Mouse (Mus musculus) gastrocnemius, adult 18-20 months (tissue): ENCODE measurements around the gene Gprc5a. TPM values are rescaled to one million over a fixed set of nuclear protein-coding genes. Genes with fewer than 3 reads are reported as not detected.

Experiments
- DNase-seq: peaks from one replicate; pipeline ENCODE4 v3.0.0; 2021; ENCODE audit warnings: low spot score
- total RNA-seq, 2 experiments: library from RNA; stranded (reverse); gene quantifications; 2 replicates each; pipeline ENCODE4 v1.2.3; 2021

The Gprc5a gene
- total RNA-seq, 2 experiments from 2014 or later, result 0.96 to 1.6 TPM

DNA sequence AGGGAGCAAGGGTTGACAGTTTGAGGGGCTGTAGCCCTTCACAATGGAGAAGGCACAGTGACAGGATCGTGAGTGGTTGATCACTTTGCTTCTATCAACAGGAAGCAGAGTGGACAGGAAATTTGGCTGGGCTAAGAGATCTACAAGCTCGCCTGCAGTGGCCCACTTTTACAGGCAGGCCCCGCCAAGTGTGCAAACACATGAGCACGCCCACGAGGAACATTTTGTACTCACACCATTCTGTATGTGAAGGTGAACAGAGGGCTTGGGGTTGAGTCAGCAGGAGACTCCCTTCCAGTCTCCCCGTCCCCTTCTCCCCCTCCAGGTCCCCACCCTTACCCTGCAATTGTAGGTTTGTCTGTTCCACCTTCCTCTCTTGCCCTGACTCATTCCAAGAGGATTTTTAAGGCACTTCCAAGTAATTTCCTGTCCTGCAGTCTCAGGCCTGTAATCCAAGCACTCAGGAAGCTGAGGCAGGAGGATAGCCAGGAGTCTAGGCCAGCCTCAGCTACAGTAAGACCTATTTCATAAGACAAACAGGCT, 9.0 kb downstream of the Gprc5a start:
- no peak for DNase-seq

DNA sequence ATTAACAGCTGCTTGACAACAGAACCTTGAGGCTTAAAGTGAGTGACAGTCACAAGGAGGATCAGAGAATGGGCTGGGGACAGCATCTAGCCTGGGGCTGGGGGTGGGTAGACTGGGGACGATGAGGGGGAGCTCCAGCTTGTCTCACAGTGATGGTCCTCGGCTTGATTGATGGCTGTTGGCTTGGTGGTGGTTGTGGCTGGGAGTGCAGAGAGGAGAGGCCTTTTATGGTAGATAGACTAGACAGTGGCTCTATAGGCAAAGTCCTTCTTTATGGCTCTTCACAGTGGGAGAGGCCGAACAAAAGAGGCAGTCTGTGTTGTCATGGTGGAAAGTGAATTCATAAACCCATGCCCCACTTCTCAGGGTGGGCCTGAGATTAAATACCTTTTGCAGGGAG, 10.8 kb downstream of the Gprc5a start:
- DNase-seq, result no peak

DNA sequence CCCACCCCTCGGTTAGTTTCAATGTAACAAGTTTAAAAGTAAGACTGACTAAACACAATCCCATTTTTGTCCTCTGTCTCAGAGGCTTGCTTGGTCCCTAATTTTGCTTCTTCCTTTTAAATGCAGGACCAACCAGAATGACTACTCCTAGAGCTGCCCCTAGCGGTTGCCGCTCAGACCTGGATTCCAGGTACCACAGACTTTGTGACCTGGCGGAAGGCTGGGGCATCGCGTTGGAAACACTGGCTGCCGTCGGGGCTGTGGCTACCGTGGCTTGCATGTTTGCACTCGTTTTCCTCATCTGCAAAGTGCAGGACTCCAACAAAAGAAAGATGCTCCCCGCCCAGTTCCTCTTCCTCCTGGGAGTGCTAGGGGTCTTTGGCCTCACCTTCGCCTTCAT, 13.0 kb downstream of the Gprc5a start:
- DNase-seq, result no peak

DNA sequence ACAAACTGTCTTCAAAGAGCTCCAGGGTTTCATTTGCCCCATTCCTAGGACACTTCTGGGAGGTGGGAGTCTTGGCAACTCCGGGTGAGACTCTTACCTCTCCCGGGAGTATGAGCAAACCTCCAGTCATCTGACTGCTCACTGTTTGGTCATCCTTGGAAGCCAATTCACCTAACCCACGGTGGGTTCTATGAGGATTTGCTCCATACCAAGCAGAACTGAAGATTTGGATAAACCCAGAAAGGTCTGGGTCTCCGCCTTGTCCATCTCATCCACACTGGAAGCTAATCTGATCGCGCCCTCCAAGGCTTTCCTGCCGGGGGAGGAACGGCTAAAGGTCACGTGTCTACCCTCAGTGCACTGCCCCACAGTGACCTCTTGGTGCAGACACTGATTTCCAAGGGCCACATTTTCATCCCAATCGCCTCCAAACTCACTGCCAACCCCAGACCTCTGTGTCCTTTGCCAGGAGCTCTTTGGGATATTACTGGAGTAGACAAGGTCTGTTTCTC, 18.6 kb downstream of the Gprc5a start:
- no peak for DNase-seq

- no peak for DNase-seq
Measured at GRCm38 (mm10) chr6:135085703-135086102, 20.3 kb downstream of the Gprc5a start.

GRCm38 (mm10) chr6:135087721-135088451, 22.4 kb downstream of the Gprc5a start:
- peak; percentile 76 for DNase-seq

DNA sequence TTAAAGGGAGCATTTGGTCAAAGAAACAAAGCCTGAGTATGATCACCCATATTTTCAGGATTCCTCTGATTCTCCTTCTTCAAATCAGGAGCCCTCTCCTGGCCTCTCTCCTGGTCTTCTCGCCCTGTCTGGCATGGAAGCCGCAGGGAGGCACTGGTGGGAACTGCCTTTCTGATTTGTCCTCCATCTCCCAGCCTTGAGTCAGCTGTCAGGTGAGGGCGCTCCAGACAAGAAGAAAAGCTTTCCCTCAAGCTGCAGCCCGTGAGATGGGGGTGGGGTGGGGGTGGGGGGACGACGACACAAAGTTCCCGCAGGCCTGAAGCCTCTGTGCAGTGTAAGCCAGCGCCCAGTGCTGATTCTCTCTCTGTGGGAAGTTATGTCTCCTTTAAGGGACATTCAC, 24.3 kb downstream of the Gprc5a start:
- DNase-seq, result no peak

- DNase-seq, result no peak
Measured at GRCm38 (mm10) chr6:135090661-135091060, 25.2 kb downstream of the Gprc5a start.

GRCm38 (mm10) chr6:135092798-135093470, 27.5 kb downstream of the Gprc5a start:
- no peak for DNase-seq

DNA sequence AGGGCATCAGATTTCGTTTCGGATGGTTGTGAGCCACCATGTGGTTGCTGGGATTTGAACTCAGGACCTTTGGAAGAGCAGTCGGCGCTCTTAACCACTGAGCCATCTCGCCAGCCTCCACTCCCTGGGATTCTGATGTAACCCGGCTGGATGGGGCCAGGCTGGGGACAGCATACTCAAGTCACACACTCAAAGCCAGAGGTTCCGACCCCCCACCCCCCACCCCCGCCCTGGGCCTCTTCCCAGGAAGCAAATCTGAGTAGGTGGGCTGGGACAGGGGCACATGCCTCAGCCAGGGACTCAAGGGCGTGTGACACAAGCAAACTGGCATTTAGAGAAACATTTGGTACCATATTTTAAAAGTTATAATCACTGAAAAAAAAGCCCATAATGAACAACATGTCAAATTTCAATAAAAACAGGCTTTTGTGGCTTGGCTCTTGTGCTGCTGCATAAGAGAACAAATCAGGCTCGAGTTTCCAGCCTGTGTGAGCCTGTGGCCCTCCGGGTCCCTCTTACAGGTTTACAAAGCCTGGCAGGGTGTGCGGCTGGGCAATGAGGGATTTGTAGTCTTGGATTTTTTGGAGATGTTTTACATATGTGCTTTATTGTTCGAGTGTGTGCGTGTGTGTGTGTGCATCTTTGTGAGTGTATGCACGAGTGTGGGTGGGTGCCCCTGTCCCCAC, 35.5 kb downstream of the Gprc5a start:
- DNase-seq, result no peak

- DNase-seq, result peak; percentile 3
Measured at GRCm38 (mm10) chr6:135102736-135103303, 37.4 kb downstream of the Gprc5a start.

DNA sequence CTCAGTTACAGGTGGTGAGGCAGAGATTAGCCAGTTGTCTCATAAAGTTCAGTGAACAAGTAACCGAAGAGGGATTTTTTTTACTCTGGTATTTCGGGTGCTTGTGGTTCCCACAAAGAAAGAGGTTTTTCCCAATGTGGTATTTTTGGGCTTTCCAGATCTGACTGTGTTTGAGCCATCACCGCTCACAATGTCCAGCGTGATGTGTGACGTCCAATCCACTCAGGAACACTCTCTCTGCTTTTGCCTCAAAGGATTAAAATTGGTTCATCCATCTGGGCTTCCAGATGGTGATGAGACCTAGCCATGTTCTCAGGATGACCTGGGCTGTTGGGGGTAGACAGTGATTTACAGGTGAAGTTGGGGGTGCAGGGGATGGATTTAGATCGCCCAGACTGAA, 41.6 kb downstream of the Gprc5a start:
- no peak for DNase-seq

DNA sequence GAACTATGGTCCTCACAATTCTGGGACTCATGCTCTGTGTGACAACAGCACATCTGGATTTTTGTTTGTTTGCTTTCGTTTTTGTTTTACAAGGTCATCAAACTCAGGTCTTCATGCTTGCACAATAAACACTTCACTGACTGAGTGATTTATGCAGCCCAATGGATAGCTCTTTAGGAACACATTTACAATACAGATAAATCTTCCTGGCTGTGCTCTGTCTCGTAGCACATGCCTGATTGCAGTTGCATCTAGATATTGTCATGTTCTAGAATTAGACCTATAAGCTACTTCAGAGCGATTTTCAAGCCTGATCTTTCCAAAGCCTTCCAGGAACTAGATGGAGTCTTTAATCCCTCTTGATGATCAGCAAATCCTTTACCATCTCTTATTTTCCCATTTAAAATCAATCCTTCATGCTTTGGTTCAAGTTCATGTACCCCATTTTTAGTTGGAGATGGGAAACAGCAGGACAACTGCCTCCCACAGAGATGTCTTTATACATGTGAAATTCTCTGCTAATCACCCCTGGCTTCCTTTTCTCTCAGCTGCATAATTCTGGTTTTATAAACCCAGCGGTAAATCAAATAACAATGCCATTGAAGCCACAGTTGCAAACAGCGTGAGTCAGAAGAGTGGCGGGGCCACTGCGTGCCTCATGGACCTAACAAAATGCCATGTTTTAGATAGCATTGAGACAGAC, 47.1 kb downstream of the Gprc5a start:
- DNase-seq, result no peak

GRCm38 (mm10) chr6:135113114-135113436, 47.6 kb downstream of the Gprc5a start:
- DNase-seq, result no peak

DNA sequence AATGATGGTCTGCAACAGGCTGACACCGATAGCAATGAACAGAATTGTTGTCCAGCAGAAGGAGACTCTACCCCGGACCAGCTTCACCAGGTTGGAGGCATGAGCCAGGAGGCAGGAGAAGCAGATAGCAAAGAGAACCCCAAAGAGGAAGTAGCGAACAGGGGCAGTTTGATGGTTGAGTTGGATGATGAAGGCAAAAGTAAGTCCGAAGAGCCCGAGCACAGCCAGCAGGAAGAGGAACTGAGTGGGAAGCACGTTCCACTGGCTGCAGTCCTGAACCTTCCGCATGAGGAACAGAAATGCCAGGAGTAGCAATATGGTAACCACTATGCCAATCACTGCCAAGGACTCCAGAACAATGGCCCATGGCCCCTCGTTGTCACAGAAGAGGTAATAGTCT, 51.0 kb downstream of the Gprc5a start:
- no peak for DNase-seq

DNA sequence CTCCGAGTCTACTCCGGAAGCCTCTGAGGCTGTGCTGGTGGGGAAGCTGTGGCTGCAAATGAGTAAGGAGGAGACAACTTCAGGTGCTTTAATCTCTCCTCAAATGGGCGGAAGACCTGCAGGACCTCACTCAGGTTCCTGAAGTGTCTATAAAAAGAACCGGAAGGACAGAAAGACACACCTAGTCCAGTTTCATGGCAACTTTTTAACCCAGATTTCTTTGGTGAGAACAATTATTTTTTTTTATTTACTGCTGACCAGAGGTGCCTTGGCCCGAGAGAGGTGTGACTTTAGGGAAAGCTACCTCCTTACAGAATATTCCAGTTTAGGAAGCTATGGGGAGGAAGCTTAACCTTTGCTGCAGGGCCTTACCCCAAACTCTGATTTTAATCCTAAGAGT, 52.7 kb downstream of the Gprc5a start, which contains the start of gene Gprc5d:
TSS of gene Gprc5d (minus strand) at position 101 of the 400 bp plus-strand sequence.
- no peak for DNase-seq

DNA sequence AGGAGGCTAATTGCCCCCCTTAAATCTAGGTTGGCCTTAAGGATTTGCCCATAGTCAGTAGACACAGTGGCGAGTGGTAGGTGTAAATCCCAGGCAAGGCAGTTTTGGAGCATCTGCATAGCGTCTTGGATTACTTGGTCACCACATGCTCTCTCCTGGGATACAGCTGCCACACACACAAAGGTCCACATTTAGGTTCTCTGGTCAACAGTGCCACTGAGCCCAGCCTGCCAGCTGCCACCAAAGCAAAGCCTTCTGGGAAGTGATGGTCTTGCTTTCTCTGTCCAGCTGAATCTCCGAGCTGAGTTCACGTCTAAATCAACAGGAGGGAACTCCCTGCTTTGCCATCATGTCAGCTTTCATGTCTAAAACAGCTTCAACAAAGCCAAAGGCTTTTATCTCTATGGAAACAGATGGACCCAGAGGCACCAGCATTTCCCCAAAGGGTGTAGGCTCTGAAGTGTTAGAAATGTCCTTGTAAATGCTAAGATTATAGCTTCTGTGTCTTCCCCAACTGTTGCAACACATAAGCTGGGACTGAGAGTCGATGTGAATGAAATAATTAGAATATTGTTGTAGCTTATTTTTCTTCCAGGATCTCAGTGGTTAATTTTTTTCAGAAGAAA, 59.4 kb downstream of the Gprc5a start:
- no peak for DNase-seq

DNA sequence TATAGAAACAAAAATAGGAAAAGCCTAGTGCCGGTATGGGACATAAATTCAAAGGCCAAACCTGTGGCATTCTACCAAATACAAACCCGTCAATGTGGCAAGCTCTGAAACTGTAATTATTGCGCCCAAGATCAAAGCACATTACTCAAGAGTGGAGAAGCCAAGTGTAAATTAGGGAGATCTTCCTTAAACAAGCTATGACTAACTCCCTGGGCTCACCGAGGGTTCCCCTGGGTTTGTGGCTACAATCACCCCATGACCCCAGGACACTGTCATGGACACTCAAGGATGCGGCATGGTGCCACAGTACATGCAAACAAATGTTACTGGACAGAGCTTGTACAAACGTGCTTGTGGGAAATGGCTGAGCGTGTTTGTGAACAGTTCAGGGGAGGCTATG, 67.6 kb downstream of the Gprc5a start:
- DNase-seq, result no peak

- no peak for DNase-seq
Measured at GRCm38 (mm10) chr6:135133486-135133885, 68.0 kb downstream of the Gprc5a start.
